Mouse (Mus musculus) intestine, postnatal 0 days (tissue): Measurements from ENCODE around the gene Hivep3. TPM values are rescaled to one million over a fixed set of nuclear protein-coding genes. Genes with fewer than 3 reads are reported as not detected.
A peak's percentile ranks its signal among the peaks of the same experiment; 100 is the strongest.

Experiments used
- ATAC-seq: fragments of 200-750 bp; cut with Nextera tagmentation; 2 replicates; pipeline ENCODE4 v1.8.0; 2017; ENCODE audit warnings: mild to moderate bottlenecking, moderate TSS enrichment, moderate library complexity
- H3K27ac ChIP-seq: fragments of 300-500 bp; sonication (generic); 2 replicates; pipeline ENCODE4 v1.5.1; 2014; ENCODE audit warnings: mild to moderate bottlenecking, low read depth, low read length, moderate library complexity
- H3K27me3 ChIP-seq: fragments of 300-500 bp; sonication (generic); replicated peaks from 2 replicates; pipeline ENCODE4 v1.6.1; 2014; ENCODE audit warnings: low read length, mixed read lengths; ENCODE audit not compliant: control insufficient read depth, insufficient read depth
- H3K36me3 ChIP-seq: fragments of 300-500 bp; sonication (generic); 2 replicates; pipeline ENCODE4 v1.6.1; 2014; ENCODE audit warnings: mild to moderate bottlenecking, moderate library complexity; ENCODE audit not compliant: control insufficient read depth, insufficient read depth
- H3K4me1 ChIP-seq: fragments of 300-500 bp; sonication (generic); replicated peaks from 2 replicates; pipeline ENCODE4 v1.6.1; 2014; ENCODE audit warnings: antibody characterized with exemption, low read length, mixed read lengths; ENCODE audit not compliant: control insufficient read depth, insufficient read depth
- H3K4me2 ChIP-seq: fragments of 300-500 bp; sonication (generic); replicated peaks from 2 replicates; pipeline ENCODE4 v1.6.1; 2014; ENCODE audit warnings: low read depth, mild to moderate bottlenecking, moderate library complexity
- H3K4me3 ChIP-seq: fragments of 300-500 bp; sonication (generic); 2 replicates; pipeline ENCODE4 v1.5.1; 2014; ENCODE audit warnings: low read depth, low read length
- H3K9ac ChIP-seq: fragments of 300-500 bp; sonication (generic); 2 replicates; pipeline ENCODE4 v1.6.1; 2014; ENCODE audit warnings: mild to moderate bottlenecking, low read depth, low read length
- H3K9me3 ChIP-seq: fragments of 300-500 bp; sonication (generic); 2 replicates; pipeline ENCODE4 v1.6.1; 2016; ENCODE audit warnings: mixed run types; ENCODE audit not compliant: control insufficient read depth
- CTCF ChIP-seq: sonication (generic); IDR thresholded peaks from 2 replicates; pipeline ENCODE4 v1.5.1; 2016; ENCODE audit warnings: low read depth, mild to moderate bottlenecking, control low read depth, antibody characterized with exemption, moderate library complexity
- WGBS: fragments of 180-500 bp; shearing (Covaris S2); extraction: QIAGEN DNeasy Blood & Tissue Kit; methylation state at CpG from one replicate; pipeline ENCODE4 v1.1.7; 2014; 5-methylcytosine and 5-hydroxymethylcytosine counted together
- polyA plus RNA-seq: library from polyadenylated mRNA; unstranded; fragments of >200 nt; fragmentation: Nextera tagmentation; extraction: Ambion mirVana; gene quantifications from 2 replicates; pipeline ENCODE4 v1.2.1, GENCODE M21; 2015

Hivep3 gene
- polyA plus RNA-seq, 1 experiment from 2014 or later: 4.1 TPM

- WGBS: 89% methylated on average over 6 of the region's 6 CpGs
- Histone ChIP-seq H3K9ac (no peak overlapping the region), H3K9me3 (no peaks in the 10 kb centered on the region), H3K4me3 (no peak overlapping the region), H3K27me3 (no peaks in the 10 kb centered on the region), H3K36me3 (no peaks in the 10 kb centered on the region; the same call in 1 of the 2 replicates), H3K27ac (no peak overlapping the region), H3K4me1 (no peaks in the 10 kb centered on the region), H3K4me2 (no peak overlapping the region)
- TF ChIP-seq CTCF: no peak
- ATAC-seq: no peak
Measured at GRCm38 (mm10) chr4:120134223-120134622, 400.6 kb downstream of the Hivep3 start.

DNA sequence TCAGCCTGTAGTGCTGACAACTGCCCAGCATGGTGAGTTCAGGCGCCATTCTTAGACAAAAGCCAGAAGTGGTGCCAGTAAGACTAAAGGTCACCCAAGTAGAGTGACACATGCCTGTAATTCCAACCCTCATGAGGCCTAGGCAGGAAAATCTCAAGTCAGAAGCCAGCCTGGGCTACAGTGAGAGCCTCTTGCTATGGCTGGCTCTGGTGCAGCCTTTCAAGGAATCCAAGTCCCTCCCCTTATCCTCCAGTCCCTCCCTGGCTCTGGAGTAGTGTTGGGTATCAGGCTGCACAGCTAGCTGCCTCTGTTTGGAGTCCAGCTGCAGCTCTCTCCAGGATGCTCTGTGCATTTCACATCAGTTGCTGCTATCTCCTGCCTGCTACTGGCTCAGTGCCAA, 408.2 kb downstream of the Hivep3 start:
- no peak overlapping the region for H3K4me2 ChIP-seq
- no peak overlapping the region for H3K27ac ChIP-seq
- no peak overlapping the region for H3K4me3 ChIP-seq
- H3K4me1 ChIP-seq: 0 out of 2 replicates have a peak, but pooled peaks cover 4% of the 10 kb centered on the region
- no peak overlapping the region for H3K9ac ChIP-seq
- H3K27me3 ChIP-seq: no peaks in the 10 kb centered on the region
- WGBS: 57% methylated on average over 1 of the region's 1 CpGs
- ATAC-seq: no peak
- H3K9me3 ChIP-seq: no peaks in the 10 kb centered on the region
- H3K36me3 ChIP-seq: no peaks in the 10 kb centered on the region
- no peak for TF ChIP-seq CTCF

DNA sequence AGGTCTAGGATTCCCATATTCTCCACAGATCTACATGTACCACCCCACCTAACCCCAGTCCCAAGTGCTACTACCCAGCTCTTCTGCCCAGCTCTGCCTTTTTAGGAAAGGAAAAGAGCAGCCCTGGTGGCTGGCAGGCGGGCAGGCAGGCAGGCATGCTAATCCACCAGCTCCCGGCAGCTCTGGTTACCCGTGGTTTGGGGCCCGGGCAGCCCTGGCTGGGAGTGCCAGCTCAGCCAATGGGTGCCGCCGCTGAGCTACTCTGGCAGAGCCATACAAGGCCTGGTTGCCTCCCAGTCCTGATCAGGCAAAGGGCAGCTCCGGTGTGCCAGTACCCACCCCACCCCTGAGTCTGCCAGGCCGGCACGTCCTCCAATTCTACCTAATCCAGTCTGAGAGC, 409.3 kb downstream of the Hivep3 start:
- no peaks in the 10 kb centered on the region for H3K9me3 ChIP-seq
- H3K27me3 ChIP-seq: no peaks in the 10 kb centered on the region
- H3K4me3 ChIP-seq: no peak overlapping the region
- no peak overlapping the region for H3K27ac ChIP-seq
- ATAC-seq: no peak
- H3K4me1 ChIP-seq: 0 out of 2 replicates have a peak, but pooled peaks cover 4% of the 10 kb centered on the region
- no peak overlapping the region for H3K4me2 ChIP-seq
- TF ChIP-seq CTCF: no peak
- H3K36me3 ChIP-seq: no peaks in the 10 kb centered on the region
- H3K9ac ChIP-seq: no peak overlapping the region
- WGBS: 79% methylated on average over 9 of the region's 9 CpGs

- ATAC-seq: no peak
- Histone ChIP-seq H3K36me3 (no peaks in the 10 kb centered on the region), H3K4me1 (0 out of 2 replicates have a peak, but pooled peaks cover 4% of the 10 kb centered on the region), H3K9ac (no peak overlapping the region), H3K27ac (no peak overlapping the region), H3K4me2 (no peak overlapping the region), H3K9me3 (no peaks in the 10 kb centered on the region), H3K27me3 (no peaks in the 10 kb centered on the region), H3K4me3 (no peak overlapping the region)
- WGBS: 55% methylated on average over 5 of the region's 5 CpGs
- no peak for TF ChIP-seq CTCF
Measured at GRCm38 (mm10) chr4:120144343-120144742, 410.8 kb downstream of the Hivep3 start.

- H3K27me3 ChIP-seq: no peaks in the 10 kb centered on the region
- no peaks in the 10 kb centered on the region for H3K36me3 ChIP-seq
- no peak overlapping the region for H3K4me3 ChIP-seq
- no peak overlapping the region for H3K27ac ChIP-seq
- WGBS: 49% methylated on average over 8 of the region's 8 CpGs
- ATAC-seq: no peak
- no peak overlapping the region for H3K9ac ChIP-seq
- H3K4me1 ChIP-seq: 0 out of 2 replicates have a peak, but pooled peaks cover 4% of the 10 kb centered on the region
- H3K9me3 ChIP-seq: no peaks in the 10 kb centered on the region
- no peak overlapping the region for H3K4me2 ChIP-seq
- TF ChIP-seq CTCF: no peak
Measured at GRCm38 (mm10) chr4:120145931-120146330, 412.3 kb downstream of the Hivep3 start.

- H3K9me3 ChIP-seq: no peaks in the 10 kb centered on the region
- H3K27me3 ChIP-seq: no peaks in the 10 kb centered on the region
- peak; percentile 42 for TF ChIP-seq CTCF
- WGBS: 6% methylated on average over 44 of the region's 45 CpGs
- H3K27ac ChIP-seq: peak overlapping the region; percentile 3; the same call in 1 of the 2 replicates
- H3K4me2 ChIP-seq: peak overlapping the region; percentile 54
- H3K4me1 ChIP-seq: no peaks in the 10 kb centered on the region
- no peak overlapping the region for H3K9ac ChIP-seq
- no peak overlapping the region for H3K4me3 ChIP-seq
- ATAC-seq: peak; percentile 72; the same call in 1 of the 2 replicates
- no peaks in the 10 kb centered on the region for H3K36me3 ChIP-seq
Measured at GRCm38 (mm10) chr4:120148291-120149141, 414.9 kb downstream of the Hivep3 start.
